Mouse (Mus musculus) spleen, adult 2 months (tissue): ENCODE data around the gene Sh3pxd2b.

Experiments
- CTCF ChIP-seq: fragments of 200-500 bp; IDR thresholded peaks from 2 replicates; pipeline ENCODE4 v1.5.1; 2011; ENCODE audit warnings: mild to moderate bottlenecking, inconsistent platforms; ENCODE audit not compliant: insufficient read depth, insufficient read length, insufficient replicate concordance; ENCODE audit errors: extremely low read depth
- POLR2A ChIP-seq: fragments of 200-500 bp; IDR thresholded peaks from 2 replicates; pipeline ENCODE4 v1.6.1; 2011; ENCODE audit warnings: low read depth, low read length, inconsistent platforms

- TF ChIP-seq POLR2A: no peak
- TF ChIP-seq CTCF: no peak
Measured at GRCm38 (mm10) chr11:32445135-32445534, 97.5 kb downstream of the Sh3pxd2b start.
